Mouse (Mus musculus): ENCODE measurements around the gene Irf4.

Irf4 gene

DNA sequence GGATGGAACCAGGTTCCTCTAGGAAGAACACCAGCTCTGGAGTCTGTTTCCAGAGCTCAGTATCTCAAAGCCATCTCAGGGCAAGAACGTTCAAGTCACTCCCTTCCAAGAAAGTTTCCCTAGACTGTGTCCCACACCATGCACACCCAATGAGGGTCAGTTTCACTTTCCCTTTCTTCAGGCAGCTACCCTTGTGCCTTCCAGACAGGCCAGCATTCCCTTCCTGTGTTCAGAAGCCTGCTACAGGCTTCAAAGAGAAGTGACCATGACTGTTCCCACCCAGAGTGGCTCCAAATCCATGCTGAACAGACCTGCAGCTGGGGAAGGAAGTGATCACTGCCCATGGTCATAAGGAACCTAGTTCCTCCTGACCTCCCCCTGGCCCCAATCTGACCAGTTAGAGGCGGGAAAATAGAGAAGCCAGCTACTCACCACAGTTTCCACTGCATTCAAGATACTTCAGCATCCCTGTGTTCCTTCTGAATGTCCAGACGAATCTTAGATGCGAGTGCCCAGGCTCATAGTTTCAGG lies 10.7 kb upstream of the Irf4 start:
- no peak for DNase-seq (ENCODE audit: low read depth, low spot score)

DNA sequence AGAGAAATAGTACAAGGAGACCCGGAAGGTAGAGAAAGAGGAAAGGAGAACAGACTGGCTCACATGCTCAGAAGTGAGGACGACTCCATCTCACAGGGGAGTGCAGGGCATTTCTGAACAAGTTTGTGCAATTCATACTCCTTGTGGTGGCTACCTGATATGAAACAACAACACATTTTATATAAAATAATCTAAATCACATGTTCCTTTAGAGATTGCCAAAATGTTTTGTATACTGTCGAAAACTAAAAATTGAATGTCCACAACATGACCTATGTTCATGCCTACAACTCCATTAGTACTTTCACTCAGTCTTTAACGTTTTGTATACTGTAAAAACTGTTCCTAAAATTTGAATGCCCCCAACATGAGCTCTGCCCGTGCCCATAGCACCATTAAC lies 7.9 kb upstream of the Irf4 start:
- no peak for DNase-seq (ENCODE audit: low read depth, low spot score)

DNA sequence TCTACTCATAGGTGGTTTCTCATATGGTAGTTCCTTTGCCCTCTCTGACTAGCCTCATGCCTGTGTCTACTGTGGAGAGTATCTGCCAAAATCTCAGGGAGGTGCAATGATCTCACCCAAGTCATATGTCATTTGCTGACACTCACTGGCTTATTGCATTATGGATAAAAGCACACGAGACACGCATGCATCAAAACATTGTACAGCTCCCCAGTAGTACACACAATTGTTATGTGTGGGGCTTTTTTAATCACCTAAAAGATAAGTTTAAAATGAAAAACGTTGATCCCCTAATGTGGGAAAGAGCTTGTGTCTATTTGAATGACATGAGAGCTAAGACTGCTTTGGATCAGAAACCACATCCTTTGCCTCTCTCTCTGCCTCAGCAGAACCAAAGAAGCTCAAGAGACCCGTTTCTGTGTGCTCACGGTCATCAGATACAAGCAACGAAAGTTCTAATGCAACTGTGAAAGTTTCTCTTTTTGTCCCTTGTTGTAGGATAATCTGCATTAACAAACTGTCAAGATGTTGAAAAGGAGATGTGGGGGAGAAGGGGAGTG lies 6.5 kb upstream of the Irf4 start:
- no peak for DNase-seq (ENCODE audit: low read depth, low spot score)

DNA sequence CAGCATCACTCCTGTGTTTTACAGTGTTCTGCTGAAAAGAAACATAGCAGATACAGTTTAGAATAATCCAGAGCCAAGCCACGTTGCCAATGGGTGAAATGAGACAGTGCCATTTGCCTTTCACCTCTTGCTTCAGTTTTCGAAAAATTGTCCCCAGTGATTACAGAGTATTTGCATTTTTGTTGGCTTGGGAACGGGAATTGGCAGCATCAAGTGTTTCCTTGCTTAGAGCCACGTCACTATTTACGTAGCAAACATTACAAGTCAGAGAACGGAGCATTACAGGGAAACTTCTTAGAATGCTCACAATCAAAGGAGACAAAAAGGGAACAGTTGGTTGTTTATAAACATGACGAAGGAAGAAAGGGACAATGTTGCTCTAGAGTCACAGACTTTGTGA lies 3.9 kb upstream of the Irf4 start:
- DNase-seq (ENCODE audit: low read depth, low spot score): no peak

DNA sequence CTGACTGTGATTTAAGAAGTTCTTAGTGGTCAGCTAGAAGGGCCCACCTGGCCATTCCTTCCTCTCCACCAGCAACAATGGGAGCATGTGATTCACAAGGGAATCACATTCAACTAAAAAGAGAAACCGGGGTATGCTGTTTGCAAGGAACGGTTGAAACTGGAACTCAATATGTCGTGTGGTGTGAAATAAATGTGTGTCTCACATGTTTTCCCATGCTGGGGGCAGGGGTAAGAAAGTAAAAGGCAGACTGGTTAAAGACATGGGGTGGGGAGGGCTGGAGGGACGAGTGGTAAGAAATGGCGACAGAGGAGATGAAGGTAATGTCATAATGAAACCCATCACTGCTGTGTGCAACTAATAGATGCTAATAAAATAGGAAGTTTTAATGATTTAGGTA lies 2.0 kb upstream of the Irf4 start:
- no peak for DNase-seq (ENCODE audit: low read depth, low spot score)

DNA sequence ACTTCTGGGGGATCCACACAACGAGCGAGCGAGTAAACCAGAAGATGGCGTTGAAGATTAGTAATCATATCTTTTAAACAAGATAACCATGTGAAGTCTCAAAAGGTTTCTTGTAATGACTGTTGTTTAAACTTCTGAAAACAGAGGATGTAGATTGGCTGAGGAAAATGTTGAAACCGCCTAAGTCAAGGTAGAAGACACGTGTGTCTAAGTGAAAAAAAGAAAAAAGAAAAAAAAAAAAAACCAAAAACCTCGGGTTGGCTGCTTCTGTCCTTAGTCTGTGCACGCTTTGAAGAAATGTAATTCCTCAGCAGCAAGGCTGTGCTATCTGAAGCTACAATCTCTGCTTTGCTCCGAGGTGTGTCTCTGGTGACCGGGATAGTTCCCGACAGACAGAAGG lies 1.5 kb upstream of the Irf4 start:
- DNase-seq (ENCODE audit: low read depth, low spot score): no peak

DNA sequence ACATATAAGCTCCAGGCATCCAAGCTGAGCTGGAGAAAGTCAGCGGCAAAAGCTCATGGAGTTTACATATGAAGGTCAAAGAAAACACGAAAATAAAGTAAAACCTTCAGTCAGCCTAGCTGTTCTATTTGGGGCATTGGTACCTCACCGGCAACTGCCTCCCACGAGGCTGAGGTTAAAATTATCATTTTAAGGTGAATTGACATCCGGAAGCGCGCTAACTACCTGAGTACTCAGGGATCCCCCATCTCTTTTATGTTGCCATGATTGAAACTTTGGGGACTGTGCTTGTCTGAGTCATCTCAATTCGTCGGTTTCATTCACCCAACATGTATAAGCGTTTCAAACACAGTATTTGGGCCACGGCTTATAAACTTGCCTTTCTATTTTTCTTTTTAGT lies 705 bp upstream of the Irf4 start:
- DNase-seq (ENCODE audit: low read depth, low spot score): no peak

DNA sequence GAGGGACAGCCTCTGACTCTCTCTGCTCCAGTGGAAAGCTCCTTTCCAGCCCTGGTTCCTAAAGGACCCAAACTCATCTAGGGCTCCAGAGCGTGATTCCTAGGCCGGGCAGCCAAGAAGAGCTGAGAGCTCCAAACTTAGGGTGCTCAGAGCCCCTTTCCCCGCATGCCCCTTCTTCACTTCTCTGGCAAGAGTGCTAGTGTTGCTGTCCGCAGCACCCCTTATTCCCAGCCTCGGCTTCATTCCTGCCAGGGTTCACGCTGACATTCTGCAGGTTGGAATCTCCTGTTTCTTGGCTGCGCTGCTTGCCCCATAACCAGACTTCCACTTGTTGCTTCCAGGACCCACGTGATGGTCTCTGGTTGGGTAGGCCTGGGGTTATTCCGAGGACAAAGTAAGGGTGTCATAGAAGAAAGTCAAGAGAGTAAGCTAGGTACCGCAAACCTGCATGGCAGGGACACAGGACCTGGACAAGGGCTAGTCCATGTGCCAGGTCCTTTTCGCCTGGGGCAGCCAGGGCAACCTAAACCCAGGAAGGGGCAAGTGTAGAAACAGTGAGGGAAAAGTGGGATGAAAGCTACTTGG lies 623 bp downstream of the Irf4 start:
- DNase-seq (ENCODE audit: low read depth, low spot score): peak; percentile 4

DNA sequence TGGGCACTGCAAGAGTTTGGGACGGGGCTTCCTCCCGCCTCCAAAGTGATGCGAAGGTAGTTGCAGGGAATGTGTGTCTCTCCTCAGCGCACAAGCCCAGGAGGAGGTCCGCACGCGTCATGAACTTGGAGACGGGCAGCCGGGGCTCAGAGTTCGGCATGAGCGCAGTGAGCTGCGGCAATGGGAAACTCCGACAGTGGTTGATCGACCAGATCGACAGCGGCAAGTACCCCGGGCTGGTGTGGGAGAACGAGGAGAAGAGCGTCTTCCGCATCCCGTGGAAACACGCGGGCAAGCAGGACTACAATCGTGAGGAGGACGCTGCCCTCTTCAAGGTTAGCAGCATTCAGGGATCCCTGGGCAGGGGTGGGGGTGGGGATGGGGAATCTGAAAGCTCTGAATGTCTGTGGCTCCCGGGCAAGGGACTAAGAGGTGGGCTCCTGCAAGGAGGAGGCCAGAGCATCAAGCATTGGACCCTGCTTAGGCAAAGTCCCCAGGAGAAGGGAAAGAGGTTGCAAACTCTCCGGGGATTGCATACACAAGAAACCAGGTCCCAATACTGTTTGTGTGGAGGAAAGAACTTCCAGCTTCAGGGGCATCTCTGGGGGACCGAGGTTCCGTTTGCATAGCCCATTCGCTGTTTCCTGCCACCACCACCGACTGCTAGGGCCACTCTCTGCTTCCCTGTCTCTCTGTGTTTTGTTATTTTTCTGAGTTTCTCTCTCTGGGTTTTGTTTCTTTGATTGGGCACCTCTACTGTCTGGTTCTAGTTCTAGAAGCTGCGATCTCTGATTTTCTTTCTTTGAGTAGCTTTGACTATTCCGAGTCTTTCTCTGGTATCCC lies 1.7 kb downstream of the Irf4 start:
- peak; percentile 23 for DNase-seq (ENCODE audit: low read depth, low spot score)

DNA sequence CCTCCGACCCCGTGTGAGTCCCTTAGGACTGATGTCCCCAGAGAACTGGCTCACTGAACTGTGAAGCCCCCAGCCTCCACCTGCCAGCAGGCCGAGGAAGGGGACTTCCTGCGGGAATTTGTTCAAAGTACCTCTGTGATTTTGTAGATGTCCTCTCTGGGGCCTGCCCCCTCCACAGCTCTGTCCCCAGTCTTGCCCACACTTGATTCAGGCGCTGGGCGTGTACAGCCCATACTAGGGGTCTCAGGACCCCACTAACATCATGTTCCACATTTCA lies 2.2 kb downstream of the Irf4 start:
- DNase-seq (ENCODE audit: low read depth, low spot score): no peak

DNA sequence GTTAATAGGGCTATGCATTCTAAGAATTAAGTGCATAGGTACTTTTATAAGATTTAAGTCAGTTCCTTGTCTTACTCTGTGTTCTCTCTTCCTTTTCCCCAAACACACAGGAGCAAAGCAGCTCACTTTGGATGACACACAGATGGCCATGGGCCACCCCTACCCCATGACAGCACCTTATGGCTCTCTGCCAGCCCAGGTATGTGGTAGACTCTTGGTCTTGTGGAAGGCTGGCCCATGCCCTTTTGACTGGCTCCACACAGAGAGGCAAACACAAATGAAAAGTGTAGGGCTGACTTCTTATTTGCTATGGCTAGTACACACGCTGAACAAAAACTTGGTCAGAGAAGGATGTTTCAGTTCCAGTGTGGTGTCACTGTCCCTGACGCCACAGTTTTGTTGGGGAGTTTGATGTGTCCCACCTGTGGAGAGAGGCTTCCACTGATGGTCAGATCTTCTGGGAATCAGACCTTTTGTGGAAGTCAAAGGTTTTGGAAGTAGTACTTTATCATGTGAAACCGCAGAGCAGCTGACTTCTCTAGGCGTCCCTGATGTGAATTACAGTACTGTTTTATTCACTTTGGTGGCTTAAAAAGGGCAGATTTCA lies 3.7 kb downstream of the Irf4 start:
- no peak for DNase-seq (ENCODE audit: low read depth, low spot score)

DNA sequence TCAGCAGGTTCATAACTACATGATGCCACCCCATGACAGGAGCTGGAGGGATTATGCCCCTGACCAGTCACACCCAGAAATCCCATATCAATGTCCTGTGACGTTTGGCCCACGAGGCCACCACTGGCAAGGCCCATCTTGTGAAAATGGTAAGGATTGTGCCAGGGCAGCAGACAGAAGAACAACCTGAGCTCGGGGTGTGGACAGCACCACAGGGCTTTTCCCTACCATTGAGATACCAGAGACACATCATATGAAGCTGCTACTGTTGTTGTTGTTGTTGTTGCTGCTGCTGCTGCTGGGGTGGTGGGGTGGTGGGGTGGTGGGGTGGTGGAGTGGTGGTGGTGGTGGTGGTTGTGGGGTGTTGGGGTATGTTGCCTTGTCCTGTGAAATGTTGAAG lies 4.4 kb downstream of the Irf4 start:
- no peak for DNase-seq (ENCODE audit: low read depth, low spot score)

DNA sequence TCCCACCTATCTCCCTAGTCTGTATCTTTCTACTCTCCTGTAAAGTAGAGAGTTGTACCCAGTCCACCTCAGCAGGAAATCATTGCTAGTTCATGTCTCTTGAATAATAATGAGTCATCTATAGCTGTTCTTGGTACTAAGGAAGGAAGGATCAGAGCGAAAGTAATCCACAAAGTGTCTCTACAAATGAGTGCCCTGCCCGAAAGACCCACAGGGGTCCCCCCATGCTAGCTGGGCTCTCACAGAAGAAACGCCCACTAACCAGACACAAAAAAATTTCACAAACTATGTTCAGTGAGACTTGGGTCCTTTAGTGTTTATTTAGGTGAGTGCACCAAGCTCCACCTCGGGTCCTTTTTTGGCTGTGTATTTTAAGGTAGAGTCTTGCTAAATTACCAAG lies 5.0 kb downstream of the Irf4 start:
- DNase-seq (ENCODE audit: low read depth, low spot score): no peak

DNA sequence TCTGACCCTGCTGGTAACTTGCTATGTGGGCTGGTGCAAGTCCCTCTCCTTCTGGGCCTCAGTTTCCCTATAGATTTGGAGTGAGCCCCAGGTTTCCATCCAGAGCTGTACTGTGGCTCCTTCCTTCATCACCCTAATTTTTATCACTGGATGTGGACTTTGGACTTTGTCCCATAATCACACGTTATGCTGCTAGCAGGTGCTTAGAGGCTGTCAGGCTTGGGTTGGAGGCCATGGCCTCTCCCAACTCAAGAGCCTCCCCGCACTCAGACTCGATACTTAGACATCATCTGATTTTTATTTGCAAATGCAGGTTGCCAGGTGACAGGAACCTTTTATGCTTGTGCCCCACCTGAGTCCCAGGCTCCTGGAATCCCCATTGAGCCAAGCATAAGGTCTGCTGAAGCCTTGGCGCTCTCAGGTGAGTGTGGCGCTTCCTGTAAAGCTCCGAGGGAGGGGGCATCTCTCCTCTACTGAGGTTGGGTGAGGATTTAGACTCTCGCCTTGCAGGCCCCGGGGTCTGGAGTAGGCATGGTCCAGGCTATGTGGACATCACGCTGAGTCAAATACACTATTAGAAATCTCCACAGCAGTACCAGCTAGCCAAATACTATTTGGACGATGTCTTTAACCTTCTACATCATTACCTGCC lies 5.9 kb downstream of the Irf4 start:
- no peak for DNase-seq (ENCODE audit: low read depth, low spot score)

DNA sequence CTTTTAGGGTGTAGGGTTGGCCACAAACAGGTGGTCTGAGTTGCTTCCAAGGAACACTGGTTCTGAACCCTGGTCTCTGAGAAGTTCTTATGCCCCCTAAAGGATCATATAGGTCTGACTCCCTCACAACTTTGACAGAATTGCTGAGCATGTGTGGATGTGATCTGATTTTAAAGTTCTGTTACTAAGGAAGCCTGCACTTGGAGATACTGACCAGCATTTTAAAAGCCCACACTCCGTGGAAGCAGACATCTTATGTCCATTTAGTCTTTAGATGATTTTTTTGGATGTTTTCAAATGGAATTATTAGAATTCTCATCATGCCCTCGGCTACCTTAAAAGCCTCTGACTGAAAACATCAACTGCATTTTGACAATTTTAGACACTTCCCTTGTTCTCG lies 6.6 kb downstream of the Irf4 start:
- DNase-seq (ENCODE audit: low read depth, low spot score): no peak

DNA sequence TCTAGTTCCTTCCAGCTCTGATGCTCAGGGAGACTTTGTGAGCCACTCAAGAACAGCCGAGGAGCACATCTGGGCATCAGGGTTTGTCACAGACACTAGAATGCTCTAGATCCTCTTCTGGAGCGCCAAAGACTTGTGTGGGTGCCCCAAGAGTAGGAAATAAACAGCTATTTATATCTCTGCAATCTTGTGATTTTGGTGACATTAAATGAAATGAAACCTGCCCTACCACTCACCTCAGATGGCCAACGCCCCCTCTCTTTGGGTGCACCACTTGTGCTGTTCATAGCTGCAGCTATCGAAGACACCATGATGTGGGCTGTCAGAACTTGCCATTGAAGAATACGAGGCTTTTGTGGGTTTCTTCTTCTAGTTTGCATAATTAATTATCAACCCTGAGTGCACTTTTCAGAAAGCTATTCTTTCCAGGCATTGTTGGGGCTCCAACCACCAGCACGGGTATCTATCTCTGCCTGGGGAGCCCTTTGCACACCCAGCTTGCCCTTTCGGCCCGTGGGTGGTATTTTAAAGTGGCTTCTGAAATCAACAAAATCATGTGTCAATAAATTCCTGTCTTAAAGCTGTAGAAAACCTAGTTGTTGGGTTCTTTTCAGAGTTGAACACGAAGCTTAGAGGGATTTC lies 7.1 kb downstream of the Irf4 start:
- no peak for DNase-seq (ENCODE audit: low read depth, low spot score)

DNA sequence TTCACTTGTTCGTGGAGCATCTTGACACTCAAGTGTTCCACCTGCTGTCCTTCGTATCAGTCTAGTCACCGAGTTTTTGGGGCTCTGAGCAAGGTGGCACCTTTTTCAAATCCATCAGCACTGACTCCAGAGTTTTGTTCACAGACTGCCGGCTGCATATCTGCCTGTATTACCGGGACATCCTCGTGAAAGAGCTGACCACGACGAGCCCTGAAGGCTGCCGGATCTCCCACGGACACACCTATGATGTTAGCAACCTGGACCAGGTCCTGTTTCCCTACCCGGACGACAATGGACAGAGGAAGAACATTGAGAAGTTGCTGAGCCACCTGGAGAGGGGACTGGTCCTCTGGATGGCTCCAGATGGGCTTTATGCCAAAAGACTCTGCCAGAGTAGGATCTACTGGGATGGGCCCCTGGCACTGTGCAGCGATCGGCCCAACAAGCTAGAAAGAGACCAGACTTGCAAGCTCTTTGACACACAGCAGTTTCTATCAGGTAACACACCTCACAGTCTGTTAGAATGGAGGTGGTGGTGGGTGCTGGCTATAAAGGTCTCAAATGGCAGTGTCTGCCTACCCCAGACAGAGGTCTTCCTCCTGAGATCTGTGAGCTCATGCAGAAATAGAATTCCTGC lies 8.4 kb downstream of the Irf4 start:
- no peak for DNase-seq (ENCODE audit: low read depth, low spot score)

DNA sequence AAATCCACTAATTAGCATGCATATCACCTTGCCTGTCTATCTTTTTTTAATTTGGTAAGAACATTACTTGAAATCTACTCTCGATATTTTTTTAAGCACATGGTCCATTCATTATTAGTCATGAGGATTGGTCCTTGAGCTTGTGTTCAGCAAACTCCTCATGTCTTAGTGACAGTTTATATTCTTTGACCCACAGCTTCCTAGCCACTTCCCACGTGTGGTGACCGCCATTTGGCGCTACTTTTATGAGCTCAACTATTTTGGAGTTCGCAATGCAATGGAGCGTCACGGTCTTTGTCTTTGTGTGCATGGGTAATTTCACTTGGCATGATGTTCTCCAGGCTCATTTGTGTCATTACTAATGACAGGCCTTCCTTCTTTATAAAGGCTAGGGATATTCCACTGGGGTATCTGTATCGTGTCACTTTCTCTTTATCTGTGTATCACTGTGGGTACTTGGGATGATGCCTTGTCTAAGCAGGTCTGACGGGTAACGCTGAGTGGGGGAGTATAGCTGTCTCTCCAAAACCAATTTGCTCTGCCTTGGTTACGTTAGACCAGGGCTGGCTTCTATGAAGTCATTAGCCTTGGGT lies 9.9 kb downstream of the Irf4 start:
- no peak for DNase-seq (ENCODE audit: low read depth, low spot score)

DNA sequence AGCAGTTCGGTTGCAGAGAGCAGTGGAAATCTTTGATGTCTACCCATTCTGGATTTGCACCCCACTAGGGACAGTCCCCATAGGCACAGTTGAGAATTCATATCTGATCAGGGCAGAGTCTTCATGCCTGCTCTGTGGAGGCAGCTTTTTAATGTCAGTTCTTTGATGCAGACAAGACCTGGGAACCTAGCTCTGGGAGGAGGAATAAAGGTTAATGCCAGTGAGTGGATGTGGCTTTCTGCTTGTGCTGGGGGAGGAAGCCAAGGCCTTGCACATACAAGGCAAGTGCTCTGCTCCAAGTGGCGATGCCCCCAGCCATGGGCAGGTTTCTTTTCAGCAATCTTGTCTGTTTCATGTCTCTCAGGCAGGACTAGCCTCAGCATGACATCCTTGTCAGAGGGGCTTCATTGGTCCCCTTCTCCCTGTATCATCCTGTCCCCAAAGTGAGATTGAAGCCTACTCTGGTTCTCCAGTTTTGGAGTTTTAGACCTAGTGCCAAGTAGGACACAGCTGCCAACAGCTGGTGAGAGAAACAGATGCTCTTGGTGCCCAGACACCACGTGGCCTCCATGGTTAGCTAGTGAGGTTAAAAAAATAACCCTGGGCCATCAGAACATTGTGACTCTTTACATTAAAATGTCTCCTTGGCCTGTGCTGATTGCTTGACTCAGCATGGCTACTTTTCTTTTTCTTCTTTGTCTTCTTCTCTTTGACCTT lies 11.5 kb downstream of the Irf4 start:
- DNase-seq (ENCODE audit: low read depth, low spot score): no peak

DNA sequence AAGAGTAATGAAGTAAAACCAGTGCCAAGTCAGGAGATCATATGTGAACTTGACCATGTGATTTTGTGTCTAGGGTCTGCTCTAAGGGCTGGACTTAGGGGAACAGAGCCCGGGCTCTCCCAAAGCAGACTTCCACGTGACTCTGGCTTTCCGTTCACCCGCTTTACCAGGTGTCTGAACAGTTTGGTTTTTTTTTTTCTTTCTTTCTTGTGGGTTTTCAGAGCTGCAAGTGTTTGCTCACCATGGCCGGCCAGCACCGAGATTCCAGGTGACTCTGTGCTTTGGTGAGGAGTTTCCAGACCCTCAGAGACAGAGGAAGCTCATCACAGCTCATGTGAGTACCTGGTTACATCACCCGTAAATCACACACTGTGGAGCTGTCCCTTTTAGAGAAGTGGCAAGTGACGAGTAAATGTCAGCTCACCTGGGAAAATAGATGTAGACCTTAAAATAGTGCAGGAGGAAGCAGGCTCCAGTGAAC lies 12.2 kb downstream of the Irf4 start:
- no peak for DNase-seq (ENCODE audit: low read depth, low spot score)
